Mouse (Mus musculus): ENCODE results near the gene Hnrnpm. TPM values are rescaled to one million over a fixed set of nuclear protein-coding genes. Genes with fewer than 3 reads are reported as not detected.
"Not testable (repeated sequence)": the region's sequence is repeated elsewhere in the genome, so short reads cannot be mapped to it uniquely, and the experiment has no call there.

The Hnrnpm gene
- total RNA-seq, 1 experiment from 2014 or later: 304 TPM

DNA sequence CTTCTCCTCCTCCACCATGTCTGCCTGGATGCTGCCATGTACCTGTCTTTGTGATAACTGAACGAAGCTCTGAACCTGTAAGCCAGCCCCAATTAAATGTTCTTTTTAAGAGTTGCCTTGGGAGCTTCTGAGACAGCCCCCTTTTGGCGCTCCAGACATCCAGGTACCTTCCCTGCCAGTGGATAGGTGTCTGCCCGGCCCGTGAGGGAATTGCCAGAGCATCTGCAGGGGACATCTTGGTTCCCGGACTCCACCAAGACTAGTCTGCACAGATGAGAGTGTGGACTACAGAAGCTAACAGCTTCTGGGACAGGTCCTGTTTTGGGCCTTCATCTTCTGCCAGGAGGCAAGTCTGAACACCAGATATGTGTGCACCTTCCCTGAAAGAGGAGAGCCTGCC lies 72.9 kb downstream of the Hnrnpm start:
- not testable (repeated sequence) for ATAC-seq (replicated peaks; ENCODE audit: insufficient number of reproducible peaks, low FRiP score, low TSS enrichment, poor library complexity, severe bottlenecking)

DNA sequence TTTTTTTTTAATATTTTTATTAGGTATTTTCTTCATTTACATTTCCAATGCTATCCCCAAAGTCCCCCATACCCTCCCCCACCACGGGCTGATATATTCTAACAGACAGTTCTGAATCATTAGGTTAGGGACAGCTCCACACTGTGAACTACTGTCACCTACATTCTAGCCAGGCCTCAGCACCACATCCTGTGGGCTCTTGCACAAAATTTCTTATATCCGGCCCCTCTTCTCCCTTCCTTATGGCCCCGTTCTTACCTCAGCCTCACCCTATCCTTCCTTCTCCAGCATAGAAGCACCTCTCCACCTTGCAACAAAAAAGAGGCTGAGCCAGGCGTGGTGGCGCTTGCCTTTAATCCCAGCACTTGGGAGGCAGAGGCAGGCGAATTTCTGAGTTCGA lies 76.1 kb downstream of the Hnrnpm start:
- ATAC-seq (replicated peaks; ENCODE audit: insufficient number of reproducible peaks, low FRiP score, low TSS enrichment, poor library complexity, severe bottlenecking): no peak

DNA sequence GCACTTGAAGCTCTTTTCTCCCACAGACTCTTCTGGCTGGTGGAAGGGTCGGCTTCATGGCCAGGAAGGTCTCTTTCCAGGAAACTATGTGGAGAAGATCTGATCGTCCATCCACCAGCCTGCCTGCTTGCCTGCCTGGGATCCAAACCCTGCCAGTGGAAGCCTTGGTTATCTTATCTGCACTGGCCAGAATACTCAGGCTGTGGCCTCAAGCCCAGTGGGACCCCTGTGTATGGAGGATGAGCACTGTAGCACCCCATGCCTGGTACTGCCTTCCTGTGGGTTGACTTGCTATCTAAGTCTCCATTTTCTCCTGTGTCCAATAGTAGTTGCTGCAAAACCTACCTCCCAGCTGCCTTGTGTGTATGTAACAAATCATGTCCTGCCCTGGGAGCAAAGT lies 79.4 kb downstream of the Hnrnpm start:
- ATAC-seq (replicated peaks; ENCODE audit: insufficient number of reproducible peaks, low FRiP score, low TSS enrichment, poor library complexity, severe bottlenecking): no peak

DNA sequence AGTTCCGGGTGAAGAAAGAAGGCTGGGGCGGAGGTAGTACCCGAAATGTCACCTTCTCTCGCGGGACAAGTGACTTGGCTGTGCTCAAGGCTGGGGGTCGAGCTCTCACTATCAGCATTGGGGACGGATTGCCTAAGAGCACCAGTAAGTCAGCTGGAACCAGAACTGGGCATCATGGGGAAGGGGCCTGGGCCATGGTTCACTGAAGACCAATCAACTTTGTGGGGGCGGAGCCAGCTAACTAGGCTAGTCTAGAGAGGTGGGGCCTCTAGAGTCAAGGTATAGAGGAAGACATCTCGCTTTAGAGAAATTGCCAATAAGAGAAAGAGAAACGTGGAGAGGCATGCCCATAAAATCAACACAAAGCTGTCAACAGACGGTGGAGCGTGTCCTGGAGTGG lies 84.7 kb downstream of the Hnrnpm start:
- ATAC-seq (replicated peaks; ENCODE audit: insufficient number of reproducible peaks, low FRiP score, low TSS enrichment, poor library complexity, severe bottlenecking): no peak

DNA sequence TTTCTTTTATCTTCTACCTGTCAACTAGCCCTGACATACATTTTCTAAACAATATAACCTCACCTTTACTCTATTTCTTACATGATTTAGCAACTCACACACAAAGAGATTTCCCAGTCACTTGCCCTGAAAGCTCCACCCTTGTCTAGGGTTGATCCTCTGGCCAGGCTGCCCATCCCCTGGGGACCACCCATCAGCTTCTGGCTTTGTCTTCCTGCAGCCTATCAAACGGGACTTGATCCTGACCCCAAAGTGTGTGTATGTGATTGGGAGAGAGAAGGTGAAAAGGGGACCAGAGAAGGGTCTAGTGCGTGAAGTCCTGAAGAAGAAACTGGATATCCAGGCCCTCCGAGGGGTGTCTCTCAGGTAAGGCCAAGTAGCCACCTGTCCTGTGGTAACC lies 85.8 kb downstream of the Hnrnpm start:
- ATAC-seq (replicated peaks; ENCODE audit: insufficient number of reproducible peaks, low FRiP score, low TSS enrichment, poor library complexity, severe bottlenecking): no peak

DNA sequence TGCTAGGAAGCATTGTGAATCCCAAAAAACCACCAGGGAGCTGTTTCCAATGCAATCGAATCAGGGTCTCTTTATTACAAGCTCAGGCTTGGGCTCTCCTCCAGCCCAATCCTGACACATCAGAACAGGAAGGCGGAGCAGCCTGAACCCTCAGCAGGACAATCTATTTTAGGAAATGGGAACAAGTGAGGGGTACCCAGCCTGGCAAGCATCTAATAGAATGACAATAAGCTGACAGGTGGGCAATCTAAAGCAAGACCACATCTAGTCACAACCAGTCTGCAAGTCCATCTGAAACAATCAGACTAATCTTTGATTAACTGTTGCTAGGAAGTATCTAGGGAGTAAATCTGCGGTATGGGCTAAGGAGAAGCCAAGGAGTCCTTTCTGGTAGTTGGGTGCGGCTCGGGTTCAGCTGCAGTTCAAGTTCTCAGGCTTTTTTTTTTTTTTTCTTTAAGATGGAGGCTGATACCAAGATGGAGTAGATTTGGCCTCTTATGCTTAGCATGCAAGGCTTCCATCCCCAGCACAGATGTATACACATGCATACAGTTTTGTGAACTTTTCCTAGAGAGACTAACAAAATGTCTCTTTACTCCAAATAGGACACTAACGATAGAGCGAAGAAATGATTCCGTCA lies 86.7 kb downstream of the Hnrnpm start:
- ATAC-seq (replicated peaks; ENCODE audit: insufficient number of reproducible peaks, low FRiP score, low TSS enrichment, poor library complexity, severe bottlenecking): no peak

DNA sequence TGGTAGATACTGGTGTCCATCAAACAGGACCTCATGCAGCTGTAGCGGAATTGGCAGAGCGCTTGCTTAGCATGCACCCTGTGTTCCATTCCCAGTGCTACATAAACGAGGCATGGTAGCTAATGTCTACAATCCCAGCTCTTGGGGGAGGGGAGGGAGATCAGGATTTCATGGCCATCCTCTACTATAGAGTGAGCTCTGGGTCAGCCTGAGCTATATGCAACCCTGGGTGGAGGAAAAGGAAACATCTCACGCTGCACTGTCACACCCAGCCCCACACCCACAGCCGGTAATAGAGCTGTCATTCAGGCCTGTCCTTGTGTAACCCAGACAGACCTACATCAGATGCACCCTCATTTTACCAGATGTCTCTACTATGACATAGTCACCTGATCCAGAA lies 88.2 kb downstream of the Hnrnpm start:
- no peak for ATAC-seq (replicated peaks; ENCODE audit: insufficient number of reproducible peaks, low FRiP score, low TSS enrichment, poor library complexity, severe bottlenecking)

DNA sequence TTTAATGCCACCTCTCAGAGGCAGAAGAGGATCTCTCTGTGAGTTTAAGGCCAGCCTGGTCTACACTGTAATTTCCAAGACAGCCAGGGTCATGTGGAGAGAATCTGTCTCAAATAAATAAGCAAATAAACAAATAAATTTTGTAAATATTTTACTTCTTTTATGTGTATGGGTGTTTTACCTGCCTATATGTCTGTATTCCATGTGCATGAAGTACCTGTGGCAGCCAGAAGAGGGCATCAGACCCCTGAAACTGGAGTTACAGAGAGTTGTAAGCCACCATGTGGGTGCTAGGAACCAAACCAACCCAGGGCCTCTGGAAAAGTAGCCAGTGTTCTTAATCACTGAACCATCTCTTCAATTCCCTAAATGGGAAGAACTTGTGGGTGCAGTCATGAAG lies 89.4 kb downstream of the Hnrnpm start:
- no peak for ATAC-seq (replicated peaks; ENCODE audit: insufficient number of reproducible peaks, low FRiP score, low TSS enrichment, poor library complexity, severe bottlenecking)

Other genes starting within 250 kb of the Hnrnpm start
- 71.1 to 159 TPM (median 83.0 TPM) in 3 replicates for gene Adamts10, start 162.7 kb downstream of the Hnrnpm start, total RNA-seq (2017)
- 541 to 588 TPM (median 587 TPM) in 3 replicates for gene Myo1f, start 131.2 kb downstream of the Hnrnpm start, total RNA-seq (2017)
- 7.8 to 17.3 TPM (median 8.7 TPM) in 3 replicates for gene Zfp414, start 57.8 kb downstream of the Hnrnpm start, total RNA-seq (2017)
- gene Pram1, start 48.8 kb downstream of the Hnrnpm start, total RNA-seq (2017): 5.0 to 7.9 TPM in 2 of 3 replicates, not detected in the other
- 55.4 to 90.5 TPM (median 74.7 TPM) in 3 replicates for gene March2, start 31.8 kb upstream of the Hnrnpm start, total RNA-seq (2017)
- gene Rab11b, start 73.7 kb upstream of the Hnrnpm start, total RNA-seq (2017): 41.4 to 78.7 TPM (median 59.2 TPM) in 3 replicates
- gene Angptl4, start 95.0 kb upstream of the Hnrnpm start, total RNA-seq (2017): 0.29 to 1.2 TPM in 2 of 3 replicates, not detected in the other
- 8.6 to 12.3 TPM (median 10.3 TPM) in 3 replicates for gene Kank3, start 123.7 kb upstream of the Hnrnpm start, total RNA-seq (2017)
- gene Rps28, start 137.7 kb upstream of the Hnrnpm start, total RNA-seq (2017): 887 to 1,482 TPM (median 1,008 TPM) in 3 replicates
- 107 to 131 TPM (median 117 TPM) in 3 replicates for gene Ndufa7, start 137.7 kb upstream of the Hnrnpm start, total RNA-seq (2017)
- gene Cd320, start 156.2 kb upstream of the Hnrnpm start, total RNA-seq (2017): 1.1 to 1.5 TPM in 2 of 3 replicates, not detected in the other
- not detected in 3 replicates for gene Gm7029, start 187.0 kb upstream of the Hnrnpm start, total RNA-seq (2017)
- gene Kifc1, start 203.8 kb upstream of the Hnrnpm start, total RNA-seq (2017): 0.48 to 4.9 TPM (median 0.96 TPM) in 3 replicates
- 1.6 to 5.9 TPM (median 5.5 TPM) in 3 replicates for gene Platr17, start 218.3 kb upstream of the Hnrnpm start, total RNA-seq (2017)
- 38.2 to 72.8 TPM (median 49.3 TPM) in 3 replicates for gene Daxx, start 222.6 kb upstream of the Hnrnpm start, total RNA-seq (2017)
- gene Tapbp, start 229.0 kb upstream of the Hnrnpm start, total RNA-seq (2017): 129 to 172 TPM (median 140 TPM) in 3 replicates
- gene Zbtb22, start 229.0 kb upstream of the Hnrnpm start, total RNA-seq (2017): 21.8 to 32.2 TPM (median 31.5 TPM) in 3 replicates
- gene Rgl2, start 242.7 kb upstream of the Hnrnpm start, total RNA-seq (2017): 43.6 to 72.8 TPM (median 71.4 TPM) in 3 replicates